Mouse (Mus musculus): ENCODE data around the gene Vezt.

GRCm38 (mm10) chr10:94014200-94014599 lies 21.4 kb downstream of the Vezt start:
- TF ChIP-seq EP300 (IDR thresholded peaks at IDR 0.05; ENCODE audit: low read depth) (no peak), CTCF (IDR thresholded peaks at IDR 0.05; ENCODE audit: low read depth) (no peak)
